Mouse (Mus musculus) heart, adult 11 months (tissue): Measurements from ENCODE around the gene Tbx22.

Experiments
- DNase-seq: peaks from one replicate; pipeline ENCODE4 v3.0.0; 2022

Gene Tbx22

GRCm38 (mm10) chrX:107667664-107668063 is at the start of gene Tbx22:
Gene Tbx22, plus strand, starts transcription at chrX:107667964.
- DNase-seq, result no peak

- no peak for DNase-seq
Observed at GRCm38 (mm10) chrX:107668677-107669076, 913 bp downstream of the Tbx22 start.

GRCm38 (mm10) chrX:107679203-107679602 is 11.4 kb downstream of the Tbx22 start:
- DNase-seq, result peak; percentile 28

GRCm38 (mm10) chrX:107708584-107708983 is 40.8 kb downstream of the Tbx22 start:
- no peak for DNase-seq

GRCm38 (mm10) chrX:107723541-107723940 is 55.8 kb downstream of the Tbx22 start:
- DNase-seq, result no peak
